Mouse (Mus musculus): ENCODE data around the gene Dab2ip.

DNA sequence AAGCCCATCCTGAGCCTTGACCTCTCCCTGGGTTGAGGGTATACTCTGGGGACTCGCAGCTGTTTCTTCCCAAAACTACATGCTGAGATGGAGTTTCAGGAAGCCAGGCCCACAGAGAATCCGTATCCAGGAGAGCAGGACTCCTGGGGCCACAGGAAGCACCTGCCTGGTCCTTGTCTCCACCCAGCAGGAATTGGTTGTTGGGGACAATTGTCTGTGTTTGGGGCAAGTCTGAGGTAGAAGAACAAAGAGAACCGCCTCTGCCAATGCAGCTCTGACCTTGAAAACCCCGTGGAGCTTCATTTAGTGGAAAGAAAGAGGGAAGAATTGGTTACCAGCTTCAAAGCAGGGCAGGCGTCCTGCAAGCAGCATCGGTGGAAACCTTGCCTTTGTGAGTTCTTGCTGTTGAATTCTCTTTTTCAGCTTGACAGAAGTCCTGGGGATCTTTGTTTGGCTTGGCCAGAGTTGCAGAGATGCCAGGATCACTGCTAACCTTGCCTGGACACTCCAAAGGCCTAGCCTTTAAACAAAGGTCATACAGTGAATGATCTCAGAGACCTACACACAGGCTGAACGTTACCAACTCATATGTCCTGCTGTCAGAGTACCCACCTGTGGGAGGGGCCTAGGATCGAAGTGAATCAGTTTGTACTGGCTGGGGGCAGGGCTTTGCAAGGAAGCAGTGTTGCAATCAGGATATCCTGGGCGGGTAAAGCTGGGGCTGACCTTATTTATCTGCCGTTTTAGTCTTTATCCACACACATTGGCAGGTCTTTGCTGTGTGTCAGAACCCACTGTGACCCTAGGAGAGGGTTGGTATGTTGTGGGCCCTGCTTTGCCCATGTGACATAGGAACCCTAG lies 122.0 kb downstream of the Dab2ip start:
- TF ChIP-seq EP300 (IDR thresholded peaks at IDR 0.05; ENCODE audit: insufficient read depth, low read depth, low read length) (peak; percentile 51; the same call in 1 of the 2 replicates), POLR2A (IDR thresholded peaks at IDR 0.05; ENCODE audit: insufficient read depth, low read depth, low read length) (peak; percentile 54; the same call in 1 of the 2 replicates), CTCF (IDR thresholded peaks at IDR 0.05) (no peak)
